Mouse (Mus musculus): Measurements from ENCODE around the gene Nat14. TPM values are rescaled to one million over a fixed set of nuclear protein-coding genes. Genes with fewer than 3 reads are reported as not detected.

Nat14 gene
- polyA plus RNA-seq, 1 experiment from 2014 or later = 5.3 TPM

- in situ Hi-C loops (cut with MboI; ENCODE audit: low pct_unique_long_range_greater_than_20kb) = no loop called here
- no peak for ATAC-seq
- CTCF ChIA-PET = no interaction called here
- DNase-seq (ENCODE audit: low read depth, low spot score) = no peak
- no peaks in the 10 kb centered on the region for H3K27me3 ChIP-seq
- POLR2A ChIA-PET = no interaction called here
- no peak for TF ChIP-seq CTCF (IDR thresholded peaks at IDR 0.05)
Measured at GRCm38 (mm10) chr7:4971710-4972109, 49.9 kb downstream of the Nat14 start.

- H3K27me3 ChIP-seq = no peaks in the 10 kb centered on the region
- ChIA-PET POLR2A (no interaction called here), CTCF (interaction anchor here (1.2 kb wide), 1 partner anchor 13 kb away, joined by 3 read pairs; no protein-coding TSS in a partner anchor)
- ATAC-seq (peak; percentile 92), DNase-seq (ENCODE audit: low read depth, low spot score) (peak; percentile 9)
- no peak for TF ChIP-seq CTCF (IDR thresholded peaks at IDR 0.05)
- in situ Hi-C loops (cut with MboI; ENCODE audit: low pct_unique_long_range_greater_than_20kb) = no loop called here
Measured at GRCm38 (mm10) chr7:4972321-4973047, 50.7 kb downstream of the Nat14 start.

Other genes starting within 250 kb of the Nat14 start
- gene Hspbp1, start 237.0 kb upstream of the Nat14 start, polyA plus RNA-seq (2021) = 80.2 TPM
- gene Brsk1, start 231.4 kb upstream of the Nat14 start, polyA plus RNA-seq (2021) = 27.9 TPM
- gene Tmem150b, start 196.8 kb upstream of the Nat14 start, polyA plus RNA-seq (2021) = 0.14 TPM
- gene Kmt5c, start 181.9 kb upstream of the Nat14 start, polyA plus RNA-seq (2021) = 58.6 TPM
- not detected for gene Cox6b2, start 168.9 kb upstream of the Nat14 start, polyA plus RNA-seq (2021)
- gene Fam71e2, start 150.7 kb upstream of the Nat14 start, polyA plus RNA-seq (2021) = not detected
- gene Il11, start 139.2 kb upstream of the Nat14 start, polyA plus RNA-seq (2021) = 2.4 TPM
- gene Tmem190, start 139.1 kb upstream of the Nat14 start, polyA plus RNA-seq (2021) = 0.67 TPM
- 5.7 TPM for gene Tmem238, start 132.4 kb upstream of the Nat14 start, polyA plus RNA-seq (2021)
- 230 TPM for gene Rpl28, start 129.2 kb upstream of the Nat14 start, polyA plus RNA-seq (2021)
- gene Ube2s, start 109.4 kb upstream of the Nat14 start, polyA plus RNA-seq (2021) = 250 TPM
- gene Shisa7, start 77.3 kb upstream of the Nat14 start, polyA plus RNA-seq (2021) = 1.9 TPM
- 8.5 TPM for gene Isoc2b, start 51.8 kb upstream of the Nat14 start, polyA plus RNA-seq (2021)
- gene Isoc2a, start 44.9 kb upstream of the Nat14 start, polyA plus RNA-seq (2021) = 6.6 TPM
- gene Gm36210, start 15.5 kb upstream of the Nat14 start, polyA plus RNA-seq (2021) = not detected
- 8.1 TPM for gene Zfp628, start 6.8 kb upstream of the Nat14 start, polyA plus RNA-seq (2021)
- 4.7 TPM for gene Ssc5d, start 3.8 kb downstream of the Nat14 start, polyA plus RNA-seq (2021)
- 1.8 TPM for gene Sbk2, start 42.4 kb downstream of the Nat14 start, polyA plus RNA-seq (2021)
- gene Sbk3, start 49.1 kb downstream of the Nat14 start, polyA plus RNA-seq (2021) = 0.09 TPM
- gene Zfp579, start 74.1 kb downstream of the Nat14 start, polyA plus RNA-seq (2021) = 25.1 TPM
- gene Zfp524, start 92.4 kb downstream of the Nat14 start, polyA plus RNA-seq (2021) = 11.0 TPM
- gene Fiz1, start 92.7 kb downstream of the Nat14 start, polyA plus RNA-seq (2021) = 31.6 TPM
- gene Gm44973, start 93.5 kb downstream of the Nat14 start, polyA plus RNA-seq (2021) = 1.3 TPM
- gene Zfp865, start 98.3 kb downstream of the Nat14 start, polyA plus RNA-seq (2021) = 33.9 TPM
- 7.9 TPM for gene Ccdc106, start 98.5 kb downstream of the Nat14 start, polyA plus RNA-seq (2021)
- not detected for gene 4632433K11Rik, start 112.1 kb downstream of the Nat14 start, polyA plus RNA-seq (2021)
- gene Zfp784, start 116.4 kb downstream of the Nat14 start, polyA plus RNA-seq (2021) = 6.3 TPM
- 22.4 TPM for gene Zfp580, start 129.5 kb downstream of the Nat14 start, polyA plus RNA-seq (2021)
- gene U2af2, start 140.1 kb downstream of the Nat14 start, polyA plus RNA-seq (2021) = 216 TPM
- gene Epn1, start 158.2 kb downstream of the Nat14 start, polyA plus RNA-seq (2021) = 138 TPM
- not detected for gene Rfpl4, start 194.9 kb downstream of the Nat14 start, polyA plus RNA-seq (2021)
- 0.05 TPM for gene Rasl2-9, start 203.9 kb downstream of the Nat14 start, polyA plus RNA-seq (2021)
- gene Vmn1r55, start 227.6 kb downstream of the Nat14 start, polyA plus RNA-seq (2021) = under 0.01 TPM